Mouse (Mus musculus) ovary, adult 18-20 months (tissue): Measurements from ENCODE around the gene Terf2.

Experiments
- DNase-seq: peaks from one replicate; pipeline ENCODE4 v3.0.0; 2022; ENCODE audit warnings: low spot score, mixed read lengths

The Terf2 gene

DNA sequence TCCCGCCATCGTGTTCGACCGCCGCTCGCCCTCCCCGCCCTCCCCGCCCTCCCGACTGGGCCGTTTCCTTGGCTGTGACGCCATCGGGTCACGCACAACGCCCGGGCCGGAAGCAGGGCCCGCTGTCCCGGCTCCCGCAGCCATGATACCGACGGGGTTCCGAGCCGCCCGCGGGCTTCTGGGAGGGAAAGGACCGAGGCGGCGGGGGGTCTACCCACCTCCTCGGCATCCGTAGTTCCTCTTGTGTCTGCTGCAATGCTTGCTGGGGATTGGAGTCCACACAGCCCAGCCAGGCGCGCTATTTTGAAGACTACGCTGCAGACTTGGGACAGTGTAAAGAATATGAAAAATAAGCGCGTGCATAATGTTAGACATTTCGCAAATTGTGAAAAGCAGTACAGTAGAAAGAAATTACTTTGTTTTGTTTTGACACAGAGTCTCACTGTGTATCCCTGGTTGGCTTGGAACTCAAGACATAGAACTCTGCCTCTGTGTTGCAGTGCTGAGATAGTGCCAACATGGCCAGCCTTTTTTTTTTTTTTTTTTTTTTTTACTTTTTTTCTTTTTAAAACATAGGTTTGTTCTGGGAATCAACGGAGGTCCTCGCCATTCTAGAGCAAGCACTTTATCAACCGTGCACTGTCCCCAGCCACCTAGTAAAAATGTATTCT is at the start of gene Terf2:
Gene Terf2 (minus strand): TSS at position 182 of the 671 bp plus-strand sequence.
- peak; percentile 92 for DNase-seq

DNA sequence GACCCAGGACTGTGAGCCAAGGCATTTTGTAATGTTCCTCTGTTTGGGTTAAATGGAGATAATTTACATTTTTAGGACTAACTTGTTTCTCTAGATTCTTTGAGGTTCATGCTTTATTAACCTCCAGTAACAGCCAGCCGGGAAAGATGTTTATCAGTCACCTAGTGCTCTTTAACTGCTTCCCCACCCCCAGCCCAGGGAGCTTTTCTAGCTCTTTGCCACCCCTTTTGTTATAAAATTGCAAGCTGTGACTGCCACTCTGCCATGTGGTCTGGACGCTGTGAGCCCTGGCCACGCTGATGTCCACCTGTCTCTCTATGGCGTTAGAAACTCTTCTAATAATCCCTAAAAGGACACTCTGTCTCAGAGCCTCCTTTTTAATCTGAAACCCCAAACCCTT is 47.2 kb upstream of the Terf2 start:
- DNase-seq: no peak

DNA sequence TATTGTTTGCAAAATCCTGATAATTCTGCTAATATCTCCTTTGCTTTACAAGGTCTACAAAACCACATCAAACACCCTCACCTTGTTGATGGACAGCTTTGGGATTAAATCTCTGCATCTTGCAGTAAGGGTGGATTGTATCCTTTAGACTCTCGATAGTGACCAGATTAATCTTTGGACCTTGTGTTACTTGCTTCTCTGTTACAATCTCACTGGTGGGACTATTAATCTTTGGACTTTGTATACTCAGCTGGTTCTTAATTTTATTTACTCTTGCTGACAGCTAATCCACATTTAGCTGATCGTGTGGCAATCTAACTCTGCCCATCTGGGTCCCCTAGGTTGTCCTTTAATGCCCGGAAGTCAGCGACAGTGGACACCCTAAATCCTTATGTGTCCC is 46.2 kb upstream of the Terf2 start:
- no peak for DNase-seq

DNA sequence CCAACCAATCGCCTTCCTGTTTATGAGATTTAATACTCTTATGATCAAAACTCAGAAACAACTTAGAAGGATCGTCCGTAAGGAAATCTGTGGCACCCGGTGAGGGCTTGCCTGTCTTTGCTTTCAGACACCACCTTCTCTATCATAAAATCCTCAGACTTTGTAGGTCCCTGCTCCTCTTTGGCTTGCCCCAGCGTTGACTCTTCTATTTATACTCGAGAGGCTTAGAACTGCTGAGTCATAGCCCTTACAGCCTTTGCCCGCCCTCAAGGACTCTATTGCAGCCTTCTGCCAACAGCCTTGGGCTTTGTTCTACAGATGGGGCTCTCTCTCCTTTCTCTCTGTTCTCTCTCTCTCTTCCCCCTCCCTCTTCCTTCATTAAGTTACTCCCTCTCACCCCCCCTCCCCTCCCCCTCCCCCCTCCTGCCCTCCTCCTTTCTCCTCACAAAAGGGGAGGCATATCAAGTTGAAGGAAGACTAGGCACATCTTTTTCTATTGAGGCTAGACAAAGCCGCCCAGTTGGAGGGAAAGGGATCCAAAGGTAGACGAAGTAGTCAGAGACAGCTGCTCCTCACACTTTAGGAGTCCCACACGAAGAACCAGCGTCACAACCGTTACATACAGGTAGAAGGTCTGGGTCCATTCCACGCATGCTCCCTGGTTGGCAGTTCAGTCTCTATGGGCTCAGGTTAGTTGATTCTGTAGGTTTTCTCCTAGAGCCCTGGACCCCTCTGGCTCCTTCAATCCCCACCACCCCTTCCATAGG is 43.5 kb upstream of the Terf2 start:
- peak; percentile 85 for DNase-seq

DNA sequence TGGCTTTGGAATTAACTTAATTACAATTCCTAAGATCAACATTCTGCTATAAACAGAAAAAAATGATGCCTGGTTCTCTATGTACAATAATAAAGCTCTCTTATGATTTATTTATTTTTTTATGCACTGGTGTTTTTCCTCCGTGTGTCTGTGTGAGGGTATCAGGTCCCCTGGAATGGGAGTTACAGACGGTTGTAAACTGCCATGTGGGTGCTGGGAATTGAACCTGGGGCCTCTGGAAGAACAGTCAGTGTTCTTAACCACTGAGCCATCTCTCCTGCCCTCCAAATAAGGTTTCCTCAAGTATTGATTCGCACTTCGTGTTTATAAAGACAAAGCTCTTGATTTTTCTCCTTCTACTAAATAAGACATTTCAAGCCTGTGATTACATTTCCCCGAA is 42.0 kb upstream of the Terf2 start:
- no peak for DNase-seq

DNA sequence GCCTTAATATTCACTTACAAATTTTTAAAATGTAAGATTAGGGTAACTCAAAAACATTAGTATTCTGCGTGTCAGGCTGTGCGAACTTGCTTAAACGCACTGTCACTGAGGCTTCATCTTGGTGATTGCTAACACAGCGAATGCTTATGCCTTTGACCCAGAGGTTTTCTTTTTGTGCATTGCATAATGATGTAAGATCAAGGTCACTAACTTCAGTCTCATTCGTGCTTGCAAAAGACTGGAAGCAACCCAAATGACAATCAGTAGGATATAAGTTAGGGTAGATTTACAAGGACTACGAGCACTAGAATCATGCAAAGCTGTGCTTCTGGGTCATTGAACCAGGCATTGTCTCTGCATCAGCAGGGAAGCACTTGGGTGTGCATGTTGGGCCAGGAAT is 41.2 kb upstream of the Terf2 start:
- no peak for DNase-seq

DNA sequence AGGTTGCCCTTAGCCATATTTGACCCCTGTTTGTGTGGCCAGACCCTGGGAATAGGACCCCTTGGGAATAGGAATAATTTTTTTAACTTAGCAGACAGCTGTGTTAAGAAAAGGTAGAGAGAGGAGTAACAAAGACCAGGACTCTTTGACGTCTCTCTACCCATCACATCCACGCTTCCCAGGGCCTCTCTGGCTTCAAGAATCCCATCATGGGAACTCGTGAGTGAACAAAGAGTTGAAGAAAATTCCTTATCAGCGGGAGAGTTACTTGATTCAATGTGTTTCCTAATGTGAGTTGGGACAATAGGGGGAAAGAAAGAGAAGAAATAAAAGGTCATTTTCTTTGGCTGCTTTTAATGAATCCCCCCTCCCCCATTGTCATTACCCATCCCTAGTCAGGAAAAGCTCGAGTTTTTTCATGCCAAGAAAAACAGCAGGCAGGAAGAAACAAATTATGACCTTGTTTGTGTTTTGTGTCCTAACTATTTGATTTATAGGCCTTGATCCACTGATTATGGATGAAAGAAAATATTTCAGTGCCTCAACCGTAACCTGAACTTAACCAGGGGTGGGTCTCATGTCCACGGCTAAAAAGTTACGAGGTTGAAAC is 39.8 kb upstream of the Terf2 start:
- no peak for DNase-seq

DNA sequence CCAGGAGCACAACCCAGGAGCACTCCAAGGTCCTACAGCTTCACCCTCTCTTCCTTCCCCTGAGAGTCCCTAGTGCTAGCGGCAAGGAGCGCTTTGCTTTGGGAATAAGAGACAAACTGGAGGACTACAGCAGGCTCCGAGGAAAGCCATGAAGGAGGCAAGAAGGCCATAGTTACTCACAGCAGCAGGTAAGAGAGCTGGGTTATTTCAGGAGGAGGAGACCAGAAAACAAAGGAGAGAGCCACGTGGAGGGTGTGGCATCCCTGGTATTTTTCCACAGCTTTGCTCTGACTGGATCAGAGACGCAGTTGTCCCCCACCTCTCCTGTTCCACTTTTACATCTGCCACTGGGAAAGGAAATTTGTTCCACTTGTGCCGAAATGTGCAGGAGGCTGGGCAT is 37.5 kb upstream of the Terf2 start:
- no peak for DNase-seq

DNA sequence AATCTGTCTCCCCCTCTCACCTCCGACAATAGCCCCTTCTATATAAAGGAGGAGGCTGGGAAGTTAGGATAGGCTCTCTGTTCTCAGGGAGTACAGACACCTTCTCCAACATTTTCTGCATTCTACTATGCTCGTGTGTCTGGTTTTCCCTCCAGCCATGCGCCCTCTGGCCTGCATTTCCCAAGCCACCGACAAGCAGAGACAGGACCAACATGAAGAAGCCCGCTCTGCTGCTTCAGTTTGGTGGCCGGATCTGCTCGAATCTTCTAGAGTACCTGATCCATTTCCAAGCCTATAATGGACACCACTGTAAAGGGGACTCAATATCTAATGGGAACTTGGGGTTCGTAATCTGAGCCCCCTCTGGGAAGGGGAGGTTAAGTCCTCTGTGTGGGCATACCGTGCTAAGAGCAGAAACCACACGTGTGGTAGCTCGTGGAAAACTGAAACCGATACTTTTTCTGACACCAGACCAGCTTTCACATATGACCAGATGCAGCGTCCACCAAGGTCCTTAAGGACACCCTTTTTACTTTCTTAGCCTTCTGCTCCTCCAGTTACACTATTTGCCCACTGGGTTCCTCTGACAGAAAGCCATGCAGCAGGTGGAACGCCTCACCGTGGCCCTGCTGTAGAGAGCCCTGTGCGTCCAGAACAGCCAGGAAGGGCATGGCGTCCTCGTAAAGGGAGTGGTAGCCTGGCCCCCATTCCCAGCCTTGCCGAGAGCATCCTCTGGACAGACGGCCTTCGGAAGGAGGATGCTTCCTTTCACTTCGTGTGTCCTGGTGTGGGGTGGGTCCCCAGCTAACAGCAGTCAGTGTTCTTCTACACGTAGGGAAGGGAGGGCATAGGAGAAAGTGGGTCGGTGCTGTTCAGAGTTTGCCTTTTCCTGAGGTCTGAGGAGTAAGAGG is 36.5 kb upstream of the Terf2 start:
- DNase-seq: no peak

DNA sequence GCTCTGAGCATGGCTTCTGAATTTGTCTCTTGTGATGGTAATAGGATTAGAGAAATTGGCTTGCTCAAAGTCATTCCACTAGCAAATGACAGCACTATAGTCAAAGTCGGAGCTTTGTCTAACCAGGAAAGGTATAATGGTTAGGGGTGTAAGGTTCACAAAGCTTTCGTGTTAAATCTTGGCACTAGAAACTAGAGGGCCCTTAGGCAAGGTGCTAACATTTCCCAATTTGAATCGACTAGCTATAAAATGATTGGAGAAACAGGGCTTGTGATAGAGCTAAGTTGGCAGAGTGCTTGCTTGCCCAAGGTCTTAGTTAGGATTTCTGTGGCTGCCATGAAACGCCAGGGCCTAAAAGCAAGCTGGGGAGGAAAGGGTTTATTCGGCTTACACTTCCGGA is 33.7 kb upstream of the Terf2 start:
- no peak for DNase-seq

DNA sequence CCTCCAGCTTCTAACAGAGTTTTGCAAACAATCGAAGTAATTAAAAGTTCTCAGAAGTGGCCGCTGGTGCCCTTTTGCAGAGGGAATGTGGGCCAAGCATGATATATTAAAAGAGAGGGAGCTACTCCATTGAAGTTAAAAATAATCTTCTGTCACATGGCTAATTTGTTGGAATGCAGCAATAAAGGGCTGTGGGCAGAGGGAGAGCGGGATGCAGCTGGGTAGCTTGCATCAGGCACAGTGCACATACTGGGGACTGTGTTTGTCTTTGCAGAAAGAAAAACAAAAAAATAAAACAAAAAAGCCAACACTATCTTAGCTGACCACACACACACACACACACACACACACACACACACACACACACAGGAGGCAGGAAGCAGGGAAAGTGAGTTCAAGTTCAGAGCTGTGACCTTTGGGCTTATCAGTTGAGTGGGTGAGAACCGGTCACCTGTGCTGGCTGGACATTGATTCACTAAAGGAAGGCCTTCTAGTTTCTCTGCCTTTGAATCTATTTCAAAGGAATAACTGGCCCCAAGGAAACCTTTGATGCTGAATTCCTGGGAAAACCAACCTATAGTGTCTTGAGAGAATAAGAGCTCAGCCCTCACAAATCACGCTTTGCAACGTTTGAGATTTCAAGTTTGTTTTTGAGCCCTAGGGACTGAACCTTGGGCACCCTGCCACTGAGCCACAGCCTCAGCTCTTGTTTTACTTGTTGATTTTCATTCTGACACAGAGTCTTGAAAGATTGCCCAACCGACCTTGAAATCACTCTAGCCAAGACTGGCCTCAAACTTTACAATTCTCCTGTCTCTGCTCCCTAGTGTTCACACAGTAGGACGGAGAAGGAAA is 33.1 kb upstream of the Terf2 start:
- DNase-seq: peak; percentile 88

DNA sequence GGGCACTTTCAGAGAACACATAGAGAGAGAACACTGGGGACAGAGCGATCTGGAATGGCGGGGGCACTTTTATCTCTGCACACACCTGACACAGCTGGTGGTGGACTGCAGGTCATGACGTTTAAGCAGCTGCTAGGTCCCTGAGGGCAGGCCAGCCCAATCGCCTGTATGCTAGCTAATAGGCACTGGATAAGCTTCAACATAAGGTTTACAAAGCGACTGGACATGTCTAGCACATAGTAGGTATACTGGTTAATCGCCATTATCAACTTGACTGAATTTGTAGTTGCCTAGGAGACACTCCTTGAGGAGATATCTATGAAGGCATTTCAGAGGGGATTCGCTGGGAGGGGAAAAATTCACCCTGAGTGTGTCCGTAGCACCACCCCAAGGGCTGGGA is 28.0 kb upstream of the Terf2 start:
- DNase-seq: no peak

DNA sequence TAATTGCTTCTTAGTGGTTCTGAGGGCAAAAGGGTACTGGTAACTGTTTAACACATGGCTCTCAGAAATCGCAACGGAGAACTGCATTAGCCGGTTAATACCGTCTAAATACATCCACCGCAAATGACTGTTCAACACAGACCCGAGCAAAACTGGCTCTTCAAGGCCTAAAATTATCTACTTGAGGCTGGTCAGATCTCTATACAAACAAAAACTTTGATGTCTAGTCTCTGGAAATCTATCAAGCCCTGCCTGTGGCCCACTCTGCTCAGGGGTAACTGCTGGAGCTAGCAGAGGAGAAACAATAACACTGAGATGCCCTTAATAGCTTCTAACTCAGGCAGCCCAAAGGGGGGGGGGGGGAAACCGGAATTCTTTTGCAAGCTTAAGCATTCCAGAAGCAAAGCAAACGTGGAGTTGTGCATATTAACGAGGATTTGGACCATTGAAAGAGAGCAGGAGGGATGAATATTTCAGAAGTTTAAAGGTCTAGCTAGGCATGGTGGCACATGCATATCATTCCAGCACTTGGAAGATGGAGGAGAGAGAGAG is 26.8 kb upstream of the Terf2 start:
- no peak for DNase-seq

DNA sequence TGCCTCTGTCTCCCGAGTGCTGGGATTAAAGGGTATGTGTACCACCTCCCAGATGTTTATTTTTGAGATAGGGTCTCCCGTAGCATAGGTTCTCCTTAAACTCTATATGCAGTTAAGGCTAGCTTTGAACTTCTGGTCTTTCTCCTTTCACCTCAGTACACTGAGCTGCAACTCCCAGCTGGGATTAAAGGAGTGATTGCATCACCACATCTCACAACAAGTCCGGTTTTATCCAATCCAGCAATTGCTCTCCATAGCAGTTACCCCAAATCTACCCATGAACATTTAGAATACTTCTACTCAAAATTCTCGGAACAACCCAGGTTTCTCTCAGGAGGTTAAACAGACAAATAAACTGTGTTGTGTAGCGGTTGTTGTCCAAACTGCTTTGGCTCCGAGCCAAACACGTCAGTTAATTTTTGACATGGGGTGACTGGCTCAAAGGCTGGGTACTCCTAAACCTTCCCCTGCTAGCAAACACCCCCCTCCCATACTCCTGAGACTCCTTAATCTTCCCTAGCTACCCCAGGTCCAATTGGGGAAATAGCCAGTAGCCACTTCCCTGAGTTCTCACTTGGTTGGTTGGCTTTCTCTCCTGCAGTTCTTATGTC is 25.4 kb upstream of the Terf2 start:
- DNase-seq: no peak

DNA sequence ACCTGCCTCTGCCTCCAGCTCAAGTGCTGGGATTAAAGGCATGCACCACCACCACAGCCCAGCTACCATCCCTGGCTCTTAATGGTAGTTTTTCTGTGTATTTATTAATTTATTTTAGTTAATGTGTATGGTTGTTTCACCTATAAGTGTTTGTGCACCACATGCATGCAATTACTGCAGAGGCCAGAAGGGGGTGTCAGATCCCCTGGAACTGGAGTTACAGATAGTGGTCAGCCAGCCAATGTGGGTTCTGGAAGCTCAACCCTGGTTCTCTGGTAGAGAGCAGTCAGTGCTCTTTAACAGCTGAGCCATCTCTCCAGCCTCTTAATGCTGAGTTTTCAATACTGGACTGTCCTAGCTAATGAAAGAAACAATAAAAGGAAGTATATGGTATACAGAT is 24.5 kb upstream of the Terf2 start:
- DNase-seq: no peak

DNA sequence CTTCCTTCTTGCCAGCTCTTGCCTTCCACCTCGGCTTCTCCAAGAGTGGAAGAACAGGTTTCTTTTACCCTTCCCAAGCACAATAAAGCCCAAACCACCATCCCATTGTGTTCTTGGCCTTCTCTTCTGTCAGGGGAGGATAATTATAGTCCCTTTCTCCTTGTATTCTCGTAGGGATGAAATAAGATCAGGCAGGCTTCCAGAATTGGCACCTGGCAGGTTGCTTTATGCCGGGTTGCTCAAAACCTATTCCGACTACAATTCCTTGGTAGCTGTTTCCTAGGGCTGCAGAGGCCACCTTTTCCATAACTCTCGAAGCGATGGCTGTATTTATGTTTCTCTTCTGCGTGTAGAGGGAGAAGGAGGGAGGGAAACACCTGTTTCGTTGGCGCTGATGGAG is 23.1 kb upstream of the Terf2 start:
- no peak for DNase-seq

DNA sequence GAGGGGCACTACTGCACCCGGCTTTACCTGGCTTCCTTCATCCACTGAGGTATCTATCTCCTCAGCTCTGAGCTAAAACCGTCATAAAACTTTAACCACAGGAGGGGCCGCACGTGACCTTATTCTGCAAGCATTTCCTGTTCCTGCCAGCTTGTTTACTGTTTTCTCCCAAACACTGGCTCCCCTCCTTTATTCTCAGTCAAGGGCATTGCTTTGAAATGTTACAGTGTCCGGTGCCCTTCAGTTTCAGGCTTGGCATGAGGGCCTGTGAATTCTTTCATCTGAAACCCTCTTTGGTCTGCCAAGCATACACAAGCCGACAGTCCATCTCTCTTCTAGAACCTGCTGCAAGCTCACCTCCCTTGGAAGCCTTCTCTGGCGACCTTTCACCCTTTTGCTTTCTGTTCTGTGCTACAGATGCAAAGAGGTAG is 22.5 kb upstream of the Terf2 start:
- no peak for DNase-seq

DNA sequence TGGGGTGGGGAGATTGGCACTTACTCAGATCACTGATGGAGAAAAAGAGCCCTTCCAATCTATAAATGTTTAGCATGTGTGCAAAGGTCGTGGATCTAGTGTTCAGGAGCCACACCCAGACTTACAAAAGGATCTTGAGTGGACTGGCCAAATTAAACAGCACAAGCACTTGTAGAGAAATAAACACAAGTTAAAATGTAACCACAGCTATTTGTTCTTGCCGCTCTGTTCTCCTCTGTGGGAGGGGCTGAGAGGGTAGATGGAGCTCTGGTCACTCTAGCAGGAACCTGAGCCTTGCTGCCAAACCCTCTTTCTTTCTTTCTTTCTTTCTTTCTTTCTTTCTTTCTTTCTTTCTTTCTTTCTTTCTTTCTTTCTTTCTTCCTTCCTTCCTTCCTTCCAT is 20.7 kb upstream of the Terf2 start:
- no peak for DNase-seq

DNA sequence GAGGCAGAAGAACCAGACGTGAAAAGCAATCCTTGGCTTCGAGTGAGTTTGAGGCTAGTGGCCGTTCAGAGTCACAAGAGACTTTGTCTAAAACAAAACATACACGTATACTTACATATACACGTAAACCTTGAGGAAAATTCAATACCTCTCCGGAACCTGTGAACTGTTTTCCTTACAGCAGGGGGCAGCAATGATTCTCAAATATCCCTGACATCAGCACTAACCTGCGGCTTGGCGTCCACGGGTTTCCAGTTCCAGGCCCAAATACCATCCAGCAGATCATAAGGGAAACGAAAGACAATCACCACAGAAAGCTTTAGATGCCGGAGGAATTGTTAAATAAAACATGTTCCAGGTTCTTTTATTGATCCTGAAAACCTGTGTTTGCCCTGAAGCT is 19.7 kb upstream of the Terf2 start:
- DNase-seq: peak; percentile 62

DNA sequence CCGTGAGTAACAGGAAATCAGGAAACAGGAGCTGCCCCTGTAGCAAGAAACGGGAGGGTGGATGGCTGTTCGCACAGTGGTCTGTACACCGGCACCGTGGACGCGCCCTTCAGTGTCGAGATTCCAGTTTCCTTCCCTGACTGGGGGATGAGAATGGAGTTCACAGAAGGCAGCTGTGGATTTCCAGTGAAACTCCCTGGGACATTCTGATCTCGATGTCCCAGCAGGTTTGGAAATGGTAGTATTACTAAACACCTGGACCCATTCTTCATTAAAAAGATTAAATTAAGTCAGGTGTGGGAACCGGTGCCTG is 18.6 kb upstream of the Terf2 start:
- no peak for DNase-seq
